Mouse (Mus musculus) adrenal gland (tissue): Measurements from ENCODE around the gene Dglucy.
"Not testable (repeated sequence)": the region's sequence is repeated elsewhere in the genome, so short reads cannot be mapped to it uniquely, and the experiment has no call there.

Experiments
- intact Hi-C: fragments of 180-260 bp; cut with DNase I; formaldehyde crosslinking; loops from one replicate; pipeline ENCODE4 v1.15.1; 2025

The Dglucy gene

GRCm38 (mm10) chr12:100778276-100778933 is 452 bp upstream of the Dglucy start:
- intact Hi-C loops = loop anchor here (5.0 kb wide), 2 partner anchors 51 to 59 kb away; partner anchors contain the start of gene Rps6ka5

DNA sequence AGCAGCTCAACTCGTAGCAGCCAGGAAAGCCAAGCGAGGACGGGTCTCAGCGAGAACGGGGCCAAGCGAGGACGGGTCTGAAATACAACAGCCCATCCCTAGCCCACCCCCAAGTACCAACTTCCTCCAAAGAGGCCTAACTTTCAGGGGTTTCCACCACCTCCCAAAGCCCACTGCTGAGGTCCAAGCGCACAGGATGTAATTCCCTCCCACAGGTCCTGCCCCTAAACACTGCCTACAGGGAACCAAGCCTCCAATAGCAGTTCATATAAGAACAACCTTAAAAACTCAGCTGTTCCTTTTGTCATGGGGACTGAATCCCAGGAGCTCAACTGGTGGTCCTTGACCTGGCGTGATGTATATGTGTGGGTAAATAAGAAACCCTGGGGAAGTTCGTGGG is 1.6 kb downstream of the Dglucy start:
- intact Hi-C loops = no loop called here

DNA sequence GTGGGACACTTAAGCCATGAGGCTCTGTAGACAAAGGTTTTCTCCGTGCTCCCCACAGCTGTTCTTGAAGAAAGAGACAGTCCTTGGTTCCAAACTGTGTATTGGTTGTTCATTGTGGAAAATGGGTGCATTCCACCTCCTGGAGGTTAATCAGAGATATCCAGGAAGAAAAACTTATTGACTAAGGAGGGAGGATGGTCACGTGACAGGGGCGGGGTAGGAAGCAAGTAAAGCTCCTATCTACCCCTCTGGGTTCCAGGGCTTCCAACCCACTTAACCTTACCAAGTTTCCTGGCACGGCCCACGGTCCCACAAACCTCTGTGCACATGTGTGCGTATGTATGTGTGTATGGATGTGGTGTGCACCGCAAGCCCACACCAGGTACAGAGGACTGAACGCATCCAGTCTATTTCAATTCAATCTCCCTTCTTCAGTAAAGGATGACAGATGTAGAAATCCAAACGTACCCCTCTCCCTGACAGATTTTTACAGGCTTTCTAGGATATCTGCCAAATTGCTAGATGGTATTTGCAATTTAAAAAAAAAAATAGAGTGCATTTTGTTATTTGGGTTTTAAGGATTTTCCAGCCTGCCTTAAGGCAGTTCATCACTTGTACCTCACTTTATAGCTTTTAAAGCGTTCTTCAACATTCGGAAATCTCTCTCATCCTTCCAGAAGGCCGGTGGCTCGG is 2.7 kb downstream of the Dglucy start:
- intact Hi-C loops = no loop called here

DNA sequence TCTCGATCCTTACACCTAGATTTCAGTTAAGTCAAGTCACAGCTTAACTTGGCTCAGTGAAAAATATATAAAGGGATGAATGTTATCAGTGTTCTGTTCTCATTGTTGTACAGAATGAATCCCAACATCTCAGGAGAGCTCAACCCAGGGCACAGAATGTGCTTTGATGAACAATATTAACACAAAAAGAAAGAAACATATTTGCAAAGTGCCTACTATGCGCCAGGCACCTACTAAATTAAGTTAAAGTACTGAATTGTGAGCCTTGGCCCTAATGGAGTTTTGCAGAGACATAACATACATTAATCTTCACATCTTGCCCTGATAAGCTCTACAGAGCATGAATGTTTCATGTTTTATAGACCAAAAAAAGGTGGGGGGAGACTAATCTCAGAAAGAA is 5.3 kb downstream of the Dglucy start:
- intact Hi-C loops = no loop called here

- intact Hi-C loops = no loop called here
Observed at GRCm38 (mm10) chr12:100785344-100785743, 6.5 kb downstream of the Dglucy start.

GRCm38 (mm10) chr12:100789981-100790550 is 11.2 kb downstream of the Dglucy start:
- intact Hi-C loops = no loop called here

- intact Hi-C loops = no loop called here
Observed at GRCm38 (mm10) chr12:100791425-100791824, 12.6 kb downstream of the Dglucy start.

DNA sequence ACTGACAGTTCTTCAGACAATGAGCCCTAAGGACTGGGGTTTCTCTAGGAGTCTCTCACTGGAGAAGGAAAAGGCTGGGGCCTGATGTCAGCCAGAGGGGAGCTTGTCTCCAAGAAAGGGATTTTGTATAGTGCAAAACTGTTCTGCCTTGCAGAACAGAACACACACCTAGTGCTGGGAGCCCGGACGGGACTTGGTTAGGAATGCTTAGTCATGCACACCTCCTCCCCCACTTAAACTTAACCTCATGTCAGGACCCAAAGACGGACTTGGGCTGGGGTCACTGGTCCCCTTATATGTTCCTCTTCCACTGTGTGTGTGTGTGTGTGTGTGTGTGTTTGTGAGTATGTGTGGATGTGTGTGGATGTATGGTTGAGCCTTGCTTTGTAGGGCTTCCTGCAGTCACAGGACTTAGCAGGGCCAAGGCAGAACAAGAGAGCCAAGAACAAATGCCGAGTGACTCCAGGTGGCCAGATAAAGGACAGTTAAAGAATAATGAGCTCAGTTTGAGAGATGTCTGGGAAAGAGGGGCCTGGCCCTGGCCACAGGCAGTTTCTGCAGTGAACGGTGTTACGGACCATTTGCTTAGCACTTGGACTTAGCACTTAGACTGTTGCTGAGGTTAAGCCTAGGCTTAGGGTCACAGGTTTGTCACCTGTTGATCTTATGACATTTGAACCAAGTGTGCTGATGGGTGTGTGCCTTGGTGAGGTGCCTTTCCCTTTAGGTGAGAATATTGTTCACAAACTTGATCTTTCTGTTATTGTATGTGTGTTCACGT is 15.8 kb downstream of the Dglucy start:
- intact Hi-C loops = no loop called here

GRCm38 (mm10) chr12:100795390-100796036 is 16.7 kb downstream of the Dglucy start:
- intact Hi-C loops = no loop called here

DNA sequence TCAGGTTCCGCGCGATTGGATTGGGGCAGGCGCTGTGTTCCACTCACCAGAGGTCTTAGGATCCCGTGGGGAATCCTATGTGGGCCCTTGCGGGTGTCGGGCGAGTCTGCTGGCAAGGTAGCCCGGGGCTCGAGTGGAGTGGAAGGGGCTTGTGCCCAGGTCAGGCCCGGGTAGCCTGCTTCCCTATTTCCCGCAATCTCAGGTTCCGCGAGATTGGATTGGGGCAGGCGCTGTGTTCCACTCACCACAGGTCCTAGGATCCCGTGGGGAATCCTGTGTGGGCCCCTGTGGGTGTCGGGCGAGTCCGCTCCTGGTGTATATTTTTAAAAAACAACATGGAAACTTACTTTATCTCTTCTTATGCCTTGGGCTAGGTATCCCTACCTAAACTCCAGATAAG is 24.5 kb downstream of the Dglucy start:
- intact Hi-C loops = not testable (repeated sequence)

- intact Hi-C loops = no loop called here
Observed at GRCm38 (mm10) chr12:100807280-100807679, 28.4 kb downstream of the Dglucy start.

GRCm38 (mm10) chr12:100808609-100809280 is 29.9 kb downstream of the Dglucy start:
- intact Hi-C loops = no loop called here

GRCm38 (mm10) chr12:100810542-100810941 is 31.7 kb downstream of the Dglucy start:
- intact Hi-C loops = no loop called here

DNA sequence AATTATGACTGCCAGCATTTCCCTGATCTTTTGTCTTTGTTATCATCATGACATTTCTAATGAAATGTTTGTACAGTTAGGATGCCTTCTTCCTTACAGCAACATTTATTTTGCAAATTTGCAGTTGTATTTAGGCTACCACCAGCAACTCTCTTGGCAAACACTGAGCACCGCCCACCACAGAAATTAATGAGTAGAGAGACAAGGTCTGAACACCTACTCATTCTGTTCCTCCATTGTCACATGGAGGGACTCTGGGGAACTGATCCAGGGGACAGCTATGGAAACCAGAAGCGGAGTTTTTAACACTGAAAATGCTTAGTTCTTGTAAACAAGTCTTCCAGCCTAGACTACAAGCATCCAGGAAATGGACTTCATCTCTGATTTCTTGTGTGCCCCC is 35.0 kb downstream of the Dglucy start:
- intact Hi-C loops = no loop called here

- intact Hi-C loops = no loop called here
Observed at GRCm38 (mm10) chr12:100814671-100815070, 35.8 kb downstream of the Dglucy start.

DNA sequence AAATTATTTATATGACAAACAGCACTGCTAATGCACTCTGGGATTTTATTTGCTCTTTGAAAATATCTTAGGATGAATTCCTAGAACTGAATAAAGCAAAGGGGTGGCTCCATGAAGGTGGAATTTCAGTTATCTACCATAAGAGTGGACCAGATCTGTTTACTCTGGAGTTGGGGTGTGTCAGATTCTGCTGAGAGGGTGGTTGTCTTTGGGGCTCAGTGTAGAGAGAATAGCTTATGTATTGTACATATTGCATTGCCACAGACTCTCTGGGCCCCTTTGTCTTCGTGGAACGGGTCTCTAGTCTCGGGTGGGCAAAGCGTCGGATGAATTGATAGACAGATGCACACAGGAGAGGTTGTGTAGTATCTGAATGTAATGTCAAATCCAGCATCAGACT is 38.0 kb downstream of the Dglucy start:
- intact Hi-C loops = no loop called here

GRCm38 (mm10) chr12:100819965-100820364 is 41.1 kb downstream of the Dglucy start:
- intact Hi-C loops = no loop called here

- intact Hi-C loops = no loop called here
Observed at GRCm38 (mm10) chr12:100831021-100831420, 52.2 kb downstream of the Dglucy start.

- intact Hi-C loops = no loop called here
Observed at GRCm38 (mm10) chr12:100831629-100832325, 52.9 kb downstream of the Dglucy start.

GRCm38 (mm10) chr12:100837208-100837607 is 58.4 kb downstream of the Dglucy start:
- intact Hi-C loops = loop anchor here (5.0 kb wide), 2 partner anchors 60 to 230 kb away; partner anchors contain the start of gene Dglucy
